Mouse (Mus musculus): ENCODE data around the gene Mpped2. TPM values are rescaled to one million over a fixed set of nuclear protein-coding genes. Genes with fewer than 3 reads are reported as not detected.

Gene Mpped2
- total and polyA plus RNA-seq, 2 experiments from 2014 or later = 9.4 to 28.3 TPM

- ATAC-seq (ENCODE audit: insufficient read depth, low read depth) (peak; percentile 39; the same call in 1 of the 2 replicates), DNase-seq (ENCODE audit: low spot score) (peak; percentile 53)
- TF ChIP-seq EP300 (IDR thresholded peaks at IDR 0.05; ENCODE audit: low read depth) (no peak), CTCF (IDR thresholded peaks at IDR 0.05; ENCODE audit: low read depth) (no peak)
- Histone ChIP-seq H3K4me2 (ENCODE audit: low read depth, low read length) (no peak overlapping the region), H3K27ac (ENCODE audit: low read depth) (no peak overlapping the region), H3K4me1 (ENCODE audit: control insufficient read depth, insufficient read depth) (peaks cover 11% of the 10 kb centered on the region), H3K9ac (replicated peaks; ENCODE audit: low read depth, low read length) (no peak overlapping the region), H3K36me3 (replicated peaks; ENCODE audit: control insufficient read depth, insufficient read depth, low read length) (no peaks in the 10 kb centered on the region), H3K27me3 (ENCODE audit: control insufficient read depth, insufficient read depth, low read length) (no peaks in the 10 kb centered on the region), H3K9me3 (replicated peaks; ENCODE audit: control insufficient read depth, low read length) (no peaks in the 10 kb centered on the region), H3K4me3 (ENCODE audit: low read depth, low read length) (no peak overlapping the region)
- 3% methylated on average over 3 of the region's 3 CpGs for WGBS
These were observed 196.4 kb downstream of the Mpped2 start for GRCm38 (mm10) chr2:106889297-106890000.

GRCm38 (mm10) chr2:106893376-106893775 is 200.3 kb downstream of the Mpped2 start:
- Histone ChIP-seq H3K4me3 (ENCODE audit: low read depth, low read length) (no peak overlapping the region), H3K9ac (replicated peaks; ENCODE audit: low read depth, low read length) (no peak overlapping the region), H3K4me2 (ENCODE audit: low read depth, low read length) (no peak overlapping the region), H3K9me3 (replicated peaks; ENCODE audit: control insufficient read depth, low read length) (no peaks in the 10 kb centered on the region), H3K4me1 (ENCODE audit: control insufficient read depth, insufficient read depth) (peaks cover 11% of the 10 kb centered on the region), H3K36me3 (replicated peaks; ENCODE audit: control insufficient read depth, insufficient read depth, low read length) (no peaks in the 10 kb centered on the region), H3K27me3 (ENCODE audit: control insufficient read depth, insufficient read depth, low read length) (no peaks in the 10 kb centered on the region), H3K27ac (ENCODE audit: low read depth) (no peak overlapping the region)
- TF ChIP-seq CTCF (IDR thresholded peaks at IDR 0.05; ENCODE audit: low read depth) (no peak), EP300 (IDR thresholded peaks at IDR 0.05; ENCODE audit: low read depth) (no peak)
- ATAC-seq (ENCODE audit: insufficient read depth, low read depth) (no peak), DNase-seq (ENCODE audit: low spot score) (no peak)
- 73% methylated on average over 3 of the region's 3 CpGs for WGBS

DNA sequence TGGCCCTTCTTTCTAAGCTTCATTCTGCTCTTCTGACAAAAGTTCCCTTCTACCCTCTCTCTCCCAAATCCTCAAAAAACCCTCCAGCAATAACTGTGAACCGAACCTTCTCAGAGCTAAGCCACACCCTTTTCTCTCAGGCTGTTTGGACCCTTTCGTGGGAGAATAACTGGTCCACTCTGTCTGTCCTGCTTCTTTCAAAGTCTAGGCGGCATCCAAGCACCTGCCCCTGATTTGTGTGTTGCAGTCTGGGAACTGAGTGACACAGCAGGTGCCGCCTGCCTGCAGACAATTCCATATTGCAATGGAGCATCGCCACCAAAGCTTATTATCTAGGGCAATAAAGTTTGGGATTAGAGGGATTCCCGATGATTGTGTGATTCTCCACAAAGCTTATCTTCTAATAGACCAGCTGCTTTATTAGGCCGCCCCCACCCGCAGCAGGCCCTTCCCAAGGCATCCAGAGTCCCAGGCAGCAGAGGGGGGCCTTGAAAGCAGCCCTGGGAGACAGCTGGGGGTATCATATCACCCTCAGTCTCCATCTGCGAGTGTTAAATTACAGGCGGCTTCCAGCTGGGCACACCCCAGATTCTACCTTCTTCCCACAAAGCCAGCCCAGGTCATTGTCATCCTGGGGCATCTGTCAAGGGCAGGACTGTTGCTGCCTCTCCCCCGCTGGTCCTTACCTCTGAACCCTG is 202.4 kb downstream of the Mpped2 start:
- Histone ChIP-seq H3K27ac (ENCODE audit: low read depth) (no peak overlapping the region), H3K27me3 (ENCODE audit: control insufficient read depth, insufficient read depth, low read length) (no peaks in the 10 kb centered on the region), H3K9me3 (replicated peaks; ENCODE audit: control insufficient read depth, low read length) (no peaks in the 10 kb centered on the region), H3K4me1 (ENCODE audit: control insufficient read depth, insufficient read depth) (no peaks in the 10 kb centered on the region), H3K4me2 (ENCODE audit: low read depth, low read length) (no peak overlapping the region), H3K4me3 (ENCODE audit: low read depth, low read length) (no peak overlapping the region), H3K36me3 (replicated peaks; ENCODE audit: control insufficient read depth, insufficient read depth, low read length) (no peaks in the 10 kb centered on the region), H3K9ac (replicated peaks; ENCODE audit: low read depth, low read length) (no peak overlapping the region)
- ATAC-seq (ENCODE audit: insufficient read depth, low read depth) (no peak), DNase-seq (ENCODE audit: low spot score) (no peak)
- WGBS = 32% methylated on average over 11 of the region's 11 CpGs
- no peak for TF ChIP-seq CTCF (IDR thresholded peaks at IDR 0.05; ENCODE audit: low read depth)
- no peak for TF ChIP-seq EP300 (IDR thresholded peaks at IDR 0.05; ENCODE audit: low read depth)

DNA sequence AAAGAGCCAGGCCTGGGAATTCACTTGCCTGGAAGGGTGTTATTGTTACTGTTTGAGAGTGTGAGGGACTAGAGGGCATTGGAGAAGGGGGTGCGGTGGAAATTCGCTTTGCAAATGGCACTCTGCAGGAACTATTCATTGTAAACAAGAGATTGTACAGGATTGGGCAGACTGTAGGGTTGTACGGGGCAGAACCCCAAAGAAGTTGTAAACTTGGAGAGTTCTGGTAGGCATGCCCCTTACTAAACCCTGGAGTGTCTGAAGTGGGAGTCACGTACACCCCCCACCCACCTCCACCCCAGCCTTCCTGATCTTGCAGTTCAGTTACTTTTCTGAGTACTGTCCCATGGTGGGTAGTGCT is 202.9 kb downstream of the Mpped2 start:
- no peak overlapping the region for H3K9ac ChIP-seq (replicated peaks; ENCODE audit: low read depth, low read length)
- H3K9me3 ChIP-seq (replicated peaks; ENCODE audit: control insufficient read depth, low read length) = no peaks in the 10 kb centered on the region
- no peak for DNase-seq (ENCODE audit: low spot score)
- H3K4me1 ChIP-seq (ENCODE audit: control insufficient read depth, insufficient read depth) = no peaks in the 10 kb centered on the region
- 40% methylated on average over 4 of the region's 4 CpGs for WGBS
- H3K4me2 ChIP-seq (ENCODE audit: low read depth, low read length) = no peak overlapping the region
- TF ChIP-seq CTCF (IDR thresholded peaks at IDR 0.05; ENCODE audit: low read depth) = no peak
- TF ChIP-seq EP300 (IDR thresholded peaks at IDR 0.05; ENCODE audit: low read depth) = no peak
- H3K4me3 ChIP-seq (ENCODE audit: low read depth, low read length) = no peak overlapping the region
- no peak overlapping the region for H3K27ac ChIP-seq (ENCODE audit: low read depth)
- no peaks in the 10 kb centered on the region for H3K27me3 ChIP-seq (ENCODE audit: control insufficient read depth, insufficient read depth, low read length)
- no peaks in the 10 kb centered on the region for H3K36me3 ChIP-seq (replicated peaks; ENCODE audit: control insufficient read depth, insufficient read depth, low read length)
- no peak for ATAC-seq (ENCODE audit: insufficient read depth, low read depth)

GRCm38 (mm10) chr2:106911951-106912480 is 218.9 kb downstream of the Mpped2 start:
- Histone ChIP-seq H3K4me3 (ENCODE audit: low read depth, low read length) (no peak overlapping the region), H3K4me2 (ENCODE audit: low read depth, low read length) (no peak overlapping the region), H3K9ac (replicated peaks; ENCODE audit: low read depth, low read length) (no peak overlapping the region), H3K36me3 (replicated peaks; ENCODE audit: control insufficient read depth, insufficient read depth, low read length) (no peaks in the 10 kb centered on the region), H3K27me3 (ENCODE audit: control insufficient read depth, insufficient read depth, low read length) (no peaks in the 10 kb centered on the region), H3K27ac (ENCODE audit: low read depth) (no peak overlapping the region), H3K9me3 (replicated peaks; ENCODE audit: control insufficient read depth, low read length) (no peaks in the 10 kb centered on the region), H3K4me1 (ENCODE audit: control insufficient read depth, insufficient read depth) (no peaks in the 10 kb centered on the region)
- TF ChIP-seq EP300 (IDR thresholded peaks at IDR 0.05; ENCODE audit: low read depth) (no peak), CTCF (IDR thresholded peaks at IDR 0.05; ENCODE audit: low read depth) (no peak)
- WGBS = 72% methylated on average over 6 of the region's 6 CpGs
- DNase-seq (ENCODE audit: low spot score) (no peak), ATAC-seq (ENCODE audit: insufficient read depth, low read depth) (no peak)
